ENCODE assay signal across 8 mouse cellular contexts in genomic region chr11:52359686-52360470, GRCm38 (mm10). TPM values are rescaled to one million over a fixed set of nuclear protein-coding genes. Genes with fewer than 3 reads are reported as not detected.
DNase-seq lines count a peak whose midpoint lies in the region; ATAC-seq and TF ChIP-seq lines count a peak whose summit lies in the region.

No protein-coding gene starts in this region.

- no peak for TF ChIP-seq EP300 in heart, postnatal 0 days (IDR thresholded peaks at IDR 0.05; ENCODE audit: low read depth)

- peaks cover 9% of the 10 kb centered on the region for H3K4me1 ChIP-seq in spleen, adult 2 months (ENCODE audit: control insufficient read depth, insufficient read depth, insufficient read length)
- 0 out of 2 replicates have a peak, but pooled peaks cover under 1% of the 10 kb centered on the region for H3K4me1 ChIP-seq in embryonic facial prominence, embryonic 11.5 days (ENCODE audit: control insufficient read depth, insufficient read depth, low read length)
- H3K4me1 ChIP-seq in heart, postnatal 0 days (ENCODE audit: control insufficient read depth, insufficient read depth) = peaks cover 33% of the 10 kb centered on the region
- H3K4me1 ChIP-seq in limb, embryonic 15.5 days = peaks cover 39% of the 10 kb centered on the region
- H3K4me1 ChIP-seq in midbrain, postnatal 0 days (ENCODE audit: insufficient read depth, low read length) = peaks cover 18% of the 10 kb centered on the region

- H3K4me3 ChIP-seq in spleen, adult 2 months (ENCODE audit: extremely low read depth, insufficient read depth, insufficient read length) = peak overlapping the region; percentile 100
- H3K4me3 ChIP-seq in embryonic facial prominence, embryonic 11.5 days (ENCODE audit: low read depth, low read length) = peak overlapping the region; percentile 91
- H3K4me3 ChIP-seq in heart, postnatal 0 days (ENCODE audit: low read depth, low read length) = peak overlapping the region; percentile 90
- H3K4me3 ChIP-seq in limb, embryonic 15.5 days = peak overlapping the region; percentile 95
- H3K4me3 ChIP-seq in midbrain, postnatal 0 days (ENCODE audit: low read depth, low read length) = peak overlapping the region; percentile 80

- no peaks in the 10 kb centered on the region for H3K9me3 ChIP-seq in embryonic facial prominence, embryonic 11.5 days (replicated peaks; ENCODE audit: control insufficient read depth, low read length)
- no peaks in the 10 kb centered on the region for H3K9me3 ChIP-seq in heart, postnatal 0 days (replicated peaks; ENCODE audit: control insufficient read depth, low read length)
- H3K9me3 ChIP-seq in limb, embryonic 15.5 days = no peaks in the 10 kb centered on the region
- H3K9me3 ChIP-seq in midbrain, postnatal 0 days (ENCODE audit: low read length) = no peaks in the 10 kb centered on the region

- no peaks in the 10 kb centered on the region for H3K36me3 ChIP-seq in spleen, adult 2 months (ENCODE audit: control insufficient read depth, insufficient read depth, low read length)
- no peaks in the 10 kb centered on the region for H3K36me3 ChIP-seq in embryonic facial prominence, embryonic 11.5 days (replicated peaks; ENCODE audit: control insufficient read depth, insufficient read depth, low read depth, low read length)
- no peaks in the 10 kb centered on the region for H3K36me3 ChIP-seq in heart, postnatal 0 days (replicated peaks; ENCODE audit: control insufficient read depth, insufficient read depth, low read length)
- no peaks in the 10 kb centered on the region for H3K36me3 ChIP-seq in limb, embryonic 15.5 days
- H3K36me3 ChIP-seq in midbrain, postnatal 0 days (ENCODE audit: insufficient read depth, low read length) = no peaks in the 10 kb centered on the region

- TF ChIP-seq CTCF in spleen, adult 2 months (IDR thresholded peaks at IDR 0.05; ENCODE audit: extremely low read depth, insufficient read depth, insufficient read length, insufficient replicate concordance) = no peak
- TF ChIP-seq CTCF in heart, postnatal 0 days (IDR thresholded peaks at IDR 0.05; ENCODE audit: low read depth) = no peak
- TF ChIP-seq CTCF in midbrain, postnatal 0 days (IDR thresholded peaks at IDR 0.05) = no peak

- TF ChIP-seq POLR2A in spleen, adult 2 months (IDR thresholded peaks at IDR 0.05; ENCODE audit: low read depth, low read length) = no peak

- H3K9ac ChIP-seq in embryonic facial prominence, embryonic 11.5 days (replicated peaks; ENCODE audit: low read length) = peak overlapping the region; percentile 95
- H3K9ac ChIP-seq in heart, postnatal 0 days (replicated peaks; ENCODE audit: low read depth, low read length) = peak overlapping the region; percentile 98
- peak overlapping the region; percentile 96 for H3K9ac ChIP-seq in limb, embryonic 15.5 days
- peak overlapping the region; percentile 99 for H3K9ac ChIP-seq in midbrain, postnatal 0 days (replicated peaks; ENCODE audit: low read length, poor library complexity, severe bottlenecking)

- H3K27me3 ChIP-seq in spleen, adult 2 months (ENCODE audit: control insufficient read depth, insufficient read depth, low read length) = no peaks in the 10 kb centered on the region
- no peaks in the 10 kb centered on the region for H3K27me3 ChIP-seq in embryonic facial prominence, embryonic 11.5 days (ENCODE audit: control insufficient read depth, insufficient read depth, low read length)
- H3K27me3 ChIP-seq in heart, postnatal 0 days (ENCODE audit: control insufficient read depth, insufficient read depth, low read length) = no peaks in the 10 kb centered on the region
- H3K27me3 ChIP-seq in limb, embryonic 15.5 days = no peaks in the 10 kb centered on the region
- H3K27me3 ChIP-seq in midbrain, postnatal 0 days (ENCODE audit: insufficient read depth, low read length) = no peaks in the 10 kb centered on the region

- H3K27ac ChIP-seq in spleen, adult 2 months (ENCODE audit: insufficient read depth, low read length) = peak overlapping the region; percentile 93
- H3K27ac ChIP-seq in embryonic facial prominence, embryonic 11.5 days (replicated peaks; ENCODE audit: low read depth, low read length) = no peak overlapping the region
- H3K27ac ChIP-seq in heart, postnatal 0 days (ENCODE audit: low read depth) = peak overlapping the region; percentile 99
- H3K27ac ChIP-seq in limb, embryonic 15.5 days = peak overlapping the region; percentile 96
- H3K27ac ChIP-seq in midbrain, postnatal 0 days (ENCODE audit: low read depth, low read length) = peak overlapping the region; percentile 96

- 33% methylated on average over 22 of the region's 22 CpGs for WGBS in spleen, adult 2 months
- WGBS in embryonic facial prominence, embryonic 11.5 days = 12% methylated on average over 22 of the region's 22 CpGs
- WGBS in heart, postnatal 0 days = 15% methylated on average over 22 of the region's 22 CpGs
- 17% methylated on average over 22 of the region's 22 CpGs for WGBS in limb, embryonic 15.5 days
- WGBS in midbrain, postnatal 0 days = 15% methylated on average over 22 of the region's 22 CpGs

- H3K4me2 ChIP-seq in embryonic facial prominence, embryonic 11.5 days (ENCODE audit: low read depth, low read length) = peak overlapping the region; percentile 92
- H3K4me2 ChIP-seq in heart, postnatal 0 days (ENCODE audit: low read depth, low read length) = peak overlapping the region; percentile 87
- H3K4me2 ChIP-seq in limb, embryonic 15.5 days = peak overlapping the region; percentile 80
- peak overlapping the region; percentile 94 for H3K4me2 ChIP-seq in midbrain, postnatal 0 days (ENCODE audit: low read depth, low read length, poor library complexity, severe bottlenecking)

- DNase-seq in spleen, adult 2 months (ENCODE audit: low read depth in 1 of 2, low spot score in 2 of 2) = no peak
- DNase-seq in spleen, adult 18-20 months = no peak
- DNase-seq in embryonic facial prominence, embryonic 11.5 days (ENCODE audit: low spot score) = peak; percentile 58
- peak; percentile 73 for DNase-seq in heart, postnatal 0 days (ENCODE audit: low spot score)
- no peak for DNase-seq in midbrain, postnatal 0 days (ENCODE audit: low spot score)
- DNase-seq in thymus, postnatal 14 days = no peak

- no peak for ATAC-seq in embryonic facial prominence, embryonic 11.5 days (replicated peaks; ENCODE audit: insufficient number of reproducible peaks, low FRiP score, low TSS enrichment, low read depth)
- ATAC-seq in heart, postnatal 0 days (ENCODE audit: insufficient read depth, low read depth) = peak; percentile 31; the same call in 1 of the 2 replicates
- peak; percentile 37; the same call in 1 of the 2 replicates for ATAC-seq in limb, embryonic 15.5 days (ENCODE audit: insufficient number of reproducible peaks, low FRiP score, low TSS enrichment, low read depth)
- peak; percentile 65 for ATAC-seq in midbrain, postnatal 0 days (ENCODE audit: low FRiP score)
- no peak for ATAC-seq in activated CD4-positive, CD25-positive, alpha-beta regulatory T cell, adult 4 months

RNA-seq across cellular contexts. Expression of gene Vdac1, which starts 0.8 kb away (rescaled TPM):
- 17.2 and 17.9 TPM in 2 replicates for polyA plus RNA-seq in spleen, adult 2 months (2012; rRNA removed)
- polyA plus RNA-seq in embryonic facial prominence, embryonic 11.5 days (2014; fragmentation: Nextera tagmentation; extraction: Ambion mirVana) = 219 and 222 TPM in 2 replicates
- total RNA-seq in heart, postnatal 0 days (2014; rRNA removed; ENCODE audit: low replicate concordance) = 478 and 528 TPM in 2 replicates
- polyA plus RNA-seq in heart, postnatal 0 days (2015; fragmentation: Nextera tagmentation; extraction: Ambion mirVana) = 627 and 646 TPM in 2 replicates
- polyA plus RNA-seq in limb, embryonic 15.5 days (2015; fragmentation: Nextera tagmentation; extraction: Ambion mirVana) = 280 and 287 TPM in 2 replicates
- total RNA-seq in midbrain, postnatal 0 days (2014; rRNA removed) = 337 and 343 TPM in 2 replicates
- 412 and 433 TPM in 2 replicates for polyA plus RNA-seq in midbrain, postnatal 0 days (2015; fragmentation: Nextera tagmentation; extraction: Ambion mirVana)
- 10 to 100 TPM; 90.3 to 94.9 TPM for polyA plus RNA-seq in activated CD4-positive, CD25-positive, alpha-beta regulatory T cell, adult 4 months (2017; shearing (Covaris generic))

RNA-seq across cellular contexts. Expression of gene 9530068E07Rik, which starts 36.4 kb away (rescaled TPM):
- polyA plus RNA-seq in spleen, adult 2 months (2012; rRNA removed) = 49.6 and 99.6 TPM in 2 replicates
- 201 and 202 TPM in 2 replicates for polyA plus RNA-seq in embryonic facial prominence, embryonic 11.5 days (2014; fragmentation: Nextera tagmentation; extraction: Ambion mirVana)
- total RNA-seq in heart, postnatal 0 days (2014; rRNA removed; ENCODE audit: low replicate concordance) = 149 and 200 TPM in 2 replicates
- polyA plus RNA-seq in heart, postnatal 0 days (2015; fragmentation: Nextera tagmentation; extraction: Ambion mirVana) = 133 and 134 TPM in 2 replicates
- 197 and 206 TPM in 2 replicates for polyA plus RNA-seq in limb, embryonic 15.5 days (2015; fragmentation: Nextera tagmentation; extraction: Ambion mirVana)
- total RNA-seq in midbrain, postnatal 0 days (2014; rRNA removed) = 125 and 127 TPM in 2 replicates
- 133 and 134 TPM in 2 replicates for polyA plus RNA-seq in midbrain, postnatal 0 days (2015; fragmentation: Nextera tagmentation; extraction: Ambion mirVana)
- 10 to 100 TPM; 38.9 to 49.8 TPM for polyA plus RNA-seq in activated CD4-positive, CD25-positive, alpha-beta regulatory T cell, adult 4 months (2017; shearing (Covaris generic))

Comparison
In these comparisons a context has a peak if more than half of its experiments do, and no peak if none do; other contexts are left out.
1. DNase-seq: peak in embryonic facial prominence, embryonic 11.5 days (single experiment) and heart, postnatal 0 days (single experiment); none in spleen, adult 2 months (0 of 2), spleen, adult 18-20 months (0 of 2), midbrain, postnatal 0 days (single experiment) and thymus, postnatal 14 days (single experiment).
2. ATAC-seq: peak in heart, postnatal 0 days (single experiment), limb, embryonic 15.5 days (single experiment) and midbrain, postnatal 0 days (single experiment); none in embryonic facial prominence, embryonic 11.5 days (single experiment) and activated CD4-positive, CD25-positive, alpha-beta regulatory T cell, adult 4 months (single experiment).
3. Peak in every context shown above with its lines, with median percentiles within 50 percentile points of each other: H3K4me3 ChIP-seq, H3K4me2 ChIP-seq and H3K9ac ChIP-seq.